Mouse (Mus musculus) megakaryocyte, embryonic 14.5 days (primary cell): ENCODE data around the gene Sapcd2. TPM values are rescaled to one million over a fixed set of nuclear protein-coding genes. Genes with fewer than 3 reads are reported as not detected.
A peak's percentile ranks its signal among the peaks of the same experiment; 100 is the strongest.

Source experiments
- H3K27me3 ChIP-seq: replicated peaks from 2 replicates; pipeline ENCODE3; 2012; ENCODE audit warnings: inconsistent platforms
- H3K36me3 ChIP-seq: replicated peaks from 2 replicates; pipeline ENCODE3; 2012; ENCODE audit warnings: low read length, inconsistent platforms, mixed read lengths
- H3K4me1 ChIP-seq: 2 replicates; pipeline ENCODE4 v1.6.1; 2012; ENCODE audit warnings: inconsistent platforms
- H3K4me3 ChIP-seq: replicated peaks from 2 replicates; pipeline ENCODE3; 2012; ENCODE audit warnings: moderate library complexity, mild to moderate bottlenecking, inconsistent platforms
- H3K9me3 ChIP-seq: 2 replicates; pipeline ENCODE4 v1.6.1; 2012; ENCODE audit warnings: inconsistent platforms
- FLI1 ChIP-seq: IDR thresholded peaks from 2 replicates; pipeline ENCODE4 v1.6.1; 2012; ENCODE audit warnings: low read length, inconsistent platforms, mixed read lengths
- GATA1 ChIP-seq: IDR thresholded peaks from 3 replicates; pipeline ENCODE4 v1.6.1; 2012; ENCODE audit warnings: mixed read lengths, low read length, inconsistent platforms, borderline replicate concordance
- polyA plus RNA-seq: library from polyadenylated mRNA; stranded (reverse); fragments of >175 nt; gene quantifications from 2 replicates; pipeline ENCODE4 v1.2.3, GENCODE M21; 2012; ENCODE audit warnings: low replicate concordance; ENCODE audit not compliant: insufficient read depth

Gene Sapcd2
- 26.7 and 29.9 TPM in 2 replicates for polyA plus RNA-seq

- TF ChIP-seq FLI1 = no peak
- no peak for TF ChIP-seq GATA1
- H3K4me1 ChIP-seq = peaks cover 51% of the 10 kb centered on the region
These were observed at the start of gene Sapcd2 for GRCm38 (mm10) chr2:25371764-25372643. Gene Sapcd2 (plus strand): TSS chr2:25372321.

GRCm38 (mm10) chr2:25326036-25326435 is 46.1 kb upstream of the Sapcd2 start:
- Histone ChIP-seq H3K9me3 (no peaks in the 10 kb centered on the region), H3K4me3 (no peak overlapping the region), H3K4me1 (peaks cover 10% of the 10 kb centered on the region), H3K36me3 (no peaks in the 10 kb centered on the region), H3K27me3 (peaks cover 28% of the 10 kb centered on the region)
- TF ChIP-seq FLI1 (no peak), GATA1 (no peak)

More at GRCm38 (mm10) chr2:25371764-25372643, at the start of gene Sapcd2:
- H3K9me3 ChIP-seq = no peaks in the 10 kb centered on the region
- H3K36me3 ChIP-seq = peaks cover 25% of the 10 kb centered on the region
- H3K27me3 ChIP-seq = peaks cover 11% of the 10 kb centered on the region
- H3K4me3 ChIP-seq = peak within 1 kb of the TSS; percentile 97

GRCm38 (mm10) chr2:25328440-25328839 is 43.7 kb upstream of the Sapcd2 start:
- Histone ChIP-seq H3K9me3 (no peaks in the 10 kb centered on the region), H3K4me3 (no peak overlapping the region), H3K4me1 (peaks cover 27% of the 10 kb centered on the region), H3K27me3 (peaks cover 9% of the 10 kb centered on the region), H3K36me3 (no peaks in the 10 kb centered on the region)
- TF ChIP-seq GATA1 (no peak), FLI1 (no peak)

GRCm38 (mm10) chr2:25331470-25331869 is 40.7 kb upstream of the Sapcd2 start:
- Histone ChIP-seq H3K9me3 (no peaks in the 10 kb centered on the region), H3K4me1 (peaks cover 50% of the 10 kb centered on the region), H3K4me3 (peak overlapping the region; percentile 97), H3K36me3 (peaks cover 30% of the 10 kb centered on the region), H3K27me3 (peaks cover 3% of the 10 kb centered on the region)
- no peak for TF ChIP-seq FLI1

- Histone ChIP-seq H3K4me3 (peak within 1 kb of the TSS; percentile 97), H3K27me3 (no peaks in the 10 kb centered on the region), H3K36me3 (peaks cover 40% of the 10 kb centered on the region), H3K4me1 (peaks cover 41% of the 10 kb centered on the region), H3K9me3 (no peaks in the 10 kb centered on the region)
- TF ChIP-seq GATA1 (peak; percentile 87), FLI1 (no peak)
These were observed 39.6 kb upstream of the Sapcd2 start, which contains the start of gene Man1b1 for GRCm38 (mm10) chr2:25332286-25333160. Gene Man1b1 (plus strand): TSS chr2:25332338.

GRCm38 (mm10) chr2:25333569-25333968 is 38.6 kb upstream of the Sapcd2 start:
- TF ChIP-seq GATA1 (no peak), FLI1 (no peak)
- H3K36me3 ChIP-seq = peaks cover 51% of the 10 kb centered on the region
- H3K9me3 ChIP-seq = no peaks in the 10 kb centered on the region
- H3K27me3 ChIP-seq = no peaks in the 10 kb centered on the region
- peak overlapping the region; percentile 97 for H3K4me3 ChIP-seq
- peaks cover 41% of the 10 kb centered on the region for H3K4me1 ChIP-seq

- peaks cover 89% of the 10 kb centered on the region for H3K36me3 ChIP-seq
- no peaks in the 10 kb centered on the region for H3K27me3 ChIP-seq
- H3K9me3 ChIP-seq = no peaks in the 10 kb centered on the region
- H3K4me3 ChIP-seq = no peak overlapping the region
- TF ChIP-seq FLI1 (no peak), GATA1 (no peak)
- peaks cover 26% of the 10 kb centered on the region for H3K4me1 ChIP-seq
These were observed 33.8 kb upstream of the Sapcd2 start for GRCm38 (mm10) chr2:25338303-25338702.

- Histone ChIP-seq H3K36me3 (peaks cover 97% of the 10 kb centered on the region), H3K27me3 (no peaks in the 10 kb centered on the region), H3K4me1 (peaks cover 23% of the 10 kb centered on the region), H3K4me3 (peak overlapping the region; percentile 23), H3K9me3 (no peaks in the 10 kb centered on the region)
- no peak for TF ChIP-seq FLI1
- no peak for TF ChIP-seq GATA1
These were observed 24.0 kb upstream of the Sapcd2 start for GRCm38 (mm10) chr2:25348162-25348561.

- no peak overlapping the region for H3K4me3 ChIP-seq
- TF ChIP-seq GATA1 (no peak), FLI1 (no peak)
- H3K36me3 ChIP-seq = peaks cover 97% of the 10 kb centered on the region
These were observed 22.6 kb upstream of the Sapcd2 start for GRCm38 (mm10) chr2:25349499-25349898.

GRCm38 (mm10) chr2:25350701-25351100 is 21.4 kb upstream of the Sapcd2 start:
- H3K4me3 ChIP-seq = no peak overlapping the region
- peaks cover 91% of the 10 kb centered on the region for H3K36me3 ChIP-seq
- no peaks in the 10 kb centered on the region for H3K27me3 ChIP-seq
- peaks cover 40% of the 10 kb centered on the region for H3K4me1 ChIP-seq
- TF ChIP-seq FLI1 (no peak), GATA1 (no peak)
- no peaks in the 10 kb centered on the region for H3K9me3 ChIP-seq

More at GRCm38 (mm10) chr2:25349499-25349898, 22.6 kb upstream of the Sapcd2 start:
- Histone ChIP-seq H3K9me3 (no peaks in the 10 kb centered on the region), H3K27me3 (no peaks in the 10 kb centered on the region), H3K4me1 (peaks cover 28% of the 10 kb centered on the region)
